Mouse (Mus musculus) kidney, adult 2 months (tissue): ENCODE results near the gene Dennd2a. TPM values are rescaled to one million over a fixed set of nuclear protein-coding genes. Genes with fewer than 3 reads are reported as not detected.

ENCODE experiments used
- DNase-seq: peaks from one replicate; pipeline ENCODE4 v3.0.0; 2021
- H3K27ac ChIP-seq: fragments of 200-500 bp; 2 replicates; pipeline ENCODE4 v1.5.1; 2012; ENCODE audit warnings: low read depth, low read length, control low read depth, inconsistent platforms; ENCODE audit not compliant: insufficient read depth
- H3K27me3 ChIP-seq: fragments of 200-500 bp; replicated peaks from 2 replicates; pipeline ENCODE4 v1.6.1; 2012; ENCODE audit warnings: mild to moderate bottlenecking, moderate library complexity, low read length, inconsistent platforms; ENCODE audit not compliant: control insufficient read depth, insufficient read depth
- H3K36me3 ChIP-seq: fragments of 200-500 bp; 2 replicates; pipeline ENCODE4 v1.6.1; 2012; ENCODE audit warnings: mild to moderate bottlenecking, moderate library complexity, low read length, inconsistent platforms; ENCODE audit not compliant: control insufficient read depth, insufficient read depth
- H3K4me1 ChIP-seq: fragments of 200-500 bp; 2 replicates; pipeline ENCODE4 v1.6.1; 2011; ENCODE audit warnings: low read length; ENCODE audit not compliant: control insufficient read depth, insufficient read depth
- H3K4me3 ChIP-seq: fragments of 200-500 bp; 2 replicates; pipeline ENCODE4 v1.5.1; 2011; ENCODE audit warnings: mild to moderate bottlenecking, low read depth, low read length, control low read depth; ENCODE audit not compliant: insufficient read depth
- CTCF ChIP-seq: fragments of 200-500 bp; conservative IDR thresholded peaks from 2 replicates; pipeline ENCODE4 v1.5.1; 2011; ENCODE audit warnings: low read depth, mild to moderate bottlenecking, control low read depth, low read length, moderate library complexity, mixed read lengths; ENCODE audit not compliant: insufficient read depth, insufficient read length
- POLR2A ChIP-seq: fragments of 200-500 bp; IDR thresholded peaks from one replicate; pipeline ENCODE4 v1.6.1; 2011; ENCODE audit warnings: low read depth, low read length, control low read depth
- WGBS: fragments of 180-500 bp; shearing (Covaris S2); methylation state at CpG from one replicate; pipeline ENCODE4 v1.1.7; 2018; 5-methylcytosine and 5-hydroxymethylcytosine counted together
- polyA plus RNA-seq: library from polyadenylated mRNA; depleted of rRNA; stranded (reverse); fragments of >200 nt; gene quantifications from 2 replicates; pipeline ENCODE4 v1.2.3, GENCODE M21; 2012

Gene Dennd2a
- polyA plus RNA-seq, 1 experiment = 6.6 TPM

GRCm38 (mm10) chr6:39483656-39484055 is 74.0 kb downstream of the Dennd2a start:
- DNase-seq = no peak
- H3K4me3 ChIP-seq = no peak overlapping the region
- H3K27me3 ChIP-seq = no peaks in the 10 kb centered on the region
- TF ChIP-seq CTCF = no peak
- no peak for TF ChIP-seq POLR2A
- H3K4me1 ChIP-seq = no peaks in the 10 kb centered on the region
- WGBS = 97% methylated on average over 4 of the region's 4 CpGs
- no peaks in the 10 kb centered on the region for H3K36me3 ChIP-seq
- H3K27ac ChIP-seq = no peak overlapping the region

- no peak for TF ChIP-seq CTCF
- no peak for TF ChIP-seq POLR2A
- no peaks in the 10 kb centered on the region for H3K27me3 ChIP-seq
- WGBS = 72% methylated on average over 8 of the region's 8 CpGs
- no peaks in the 10 kb centered on the region for H3K36me3 ChIP-seq
- H3K4me3 ChIP-seq = no peak overlapping the region
- DNase-seq = no peak
- H3K27ac ChIP-seq = no peak overlapping the region
- H3K4me1 ChIP-seq = no peaks in the 10 kb centered on the region
These were observed 79.0 kb downstream of the Dennd2a start for GRCm38 (mm10) chr6:39478509-39479150.

GRCm38 (mm10) chr6:39476617-39477016 is 81.0 kb downstream of the Dennd2a start:
- TF ChIP-seq POLR2A (no peak), CTCF (no peak)
- no peaks in the 10 kb centered on the region for H3K36me3 ChIP-seq
- DNase-seq = no peak
- H3K4me3 ChIP-seq = no peak overlapping the region
- H3K27me3 ChIP-seq = no peaks in the 10 kb centered on the region
- 69% methylated on average over 1 of the region's 1 CpGs for WGBS
- H3K4me1 ChIP-seq = no peaks in the 10 kb centered on the region
- no peak overlapping the region for H3K27ac ChIP-seq

- no peak for TF ChIP-seq CTCF
- TF ChIP-seq POLR2A = no peak
- H3K4me3 ChIP-seq = no peak overlapping the region
- DNase-seq = peak; percentile 9
- no peaks in the 10 kb centered on the region for H3K36me3 ChIP-seq
- WGBS = 69% methylated on average over 6 of the region's 6 CpGs
- H3K27ac ChIP-seq = no peak overlapping the region
- H3K4me1 ChIP-seq = no peaks in the 10 kb centered on the region
- H3K27me3 ChIP-seq = no peaks in the 10 kb centered on the region
These were observed 83.2 kb downstream of the Dennd2a start for GRCm38 (mm10) chr6:39474424-39474823.

- H3K4me3 ChIP-seq = no peak overlapping the region
- DNase-seq = no peak
- WGBS = 34% methylated on average over 5 of the region's 5 CpGs
- H3K27me3 ChIP-seq = no peaks in the 10 kb centered on the region
- TF ChIP-seq POLR2A = no peak
- no peak for TF ChIP-seq CTCF
- H3K36me3 ChIP-seq = no peaks in the 10 kb centered on the region
- H3K4me1 ChIP-seq = no peaks in the 10 kb centered on the region
- no peak overlapping the region for H3K27ac ChIP-seq
These were observed 84.8 kb downstream of the Dennd2a start for GRCm38 (mm10) chr6:39472837-39473236.

GRCm38 (mm10) chr6:39472271-39472670 is 85.4 kb downstream of the Dennd2a start:
- Histone ChIP-seq H3K27ac (no peak overlapping the region), H3K4me1 (no peaks in the 10 kb centered on the region), H3K4me3 (no peak overlapping the region), H3K36me3 (no peaks in the 10 kb centered on the region), H3K27me3 (no peaks in the 10 kb centered on the region)
- no peak for DNase-seq
- TF ChIP-seq POLR2A (no peak), CTCF (no peak)
- WGBS = 81% methylated on average over 4 of the region's 4 CpGs

GRCm38 (mm10) chr6:39470076-39470475 is 87.6 kb downstream of the Dennd2a start:
- no peak overlapping the region for H3K27ac ChIP-seq
- H3K27me3 ChIP-seq = no peaks in the 10 kb centered on the region
- DNase-seq = no peak
- TF ChIP-seq CTCF (no peak), POLR2A (no peak)
- H3K36me3 ChIP-seq = no peaks in the 10 kb centered on the region
- no peaks in the 10 kb centered on the region for H3K4me1 ChIP-seq
- no peak overlapping the region for H3K4me3 ChIP-seq
- WGBS = 88% methylated on average over 14 of the region's 14 CpGs
